Mouse (Mus musculus) gastrocnemius, postnatal 25 days (tissue): ENCODE measurements around the gene Rfxank. TPM values are rescaled to one million over a fixed set of nuclear protein-coding genes. Genes with fewer than 3 reads are reported as not detected.

Experiments
- DNase-seq: peaks from one replicate; pipeline ENCODE4 v3.0.0; 2022
- total RNA-seq, 2 experiments: library from RNA; stranded (reverse); gene quantifications; 1 replicate in 1 of 2; 2 replicates in 1 of 2; pipeline ENCODE4 v1.2.3; 2021

Rfxank gene
- total RNA-seq, 2 experiments from 2014 or later = 7.3 to 7.7 TPM

- no peak for DNase-seq
Measured at GRCm38 (mm10) chr8:70150158-70150557, 11.2 kb upstream of the Rfxank start.

GRCm38 (mm10) chr8:70147678-70148607, 9.0 kb upstream of the Rfxank start:
- DNase-seq = no peak

- no peak for DNase-seq
Measured at GRCm38 (mm10) chr8:70139981-70140380, 1.0 kb upstream of the Rfxank start.

GRCm38 (mm10) chr8:70137890-70138289, 1.1 kb downstream of the Rfxank start:
- no peak for DNase-seq

GRCm38 (mm10) chr8:70136591-70136990, 2.4 kb downstream of the Rfxank start:
- no peak for DNase-seq

- no peak for DNase-seq
Measured at GRCm38 (mm10) chr8:70134931-70135330, 4.0 kb downstream of the Rfxank start.

- DNase-seq = no peak
Measured at GRCm38 (mm10) chr8:70134086-70134485, 4.9 kb downstream of the Rfxank start.

- peak; percentile 76 for DNase-seq
Measured at GRCm38 (mm10) chr8:70131166-70131883, 7.6 kb downstream of the Rfxank start, which contains the start of gene Nr2c2ap. TSS of gene Nr2c2ap (plus strand) at chr8:70131333.

- no peak for DNase-seq
Measured at GRCm38 (mm10) chr8:70130066-70130465, 8.9 kb downstream of the Rfxank start.

GRCm38 (mm10) chr8:70129309-70129952, 9.5 kb downstream of the Rfxank start:
- peak; percentile 23 for DNase-seq

- DNase-seq = peak; percentile 67
Measured at GRCm38 (mm10) chr8:70128435-70128834, 10.5 kb downstream of the Rfxank start.

GRCm38 (mm10) chr8:70124992-70125391, 14.0 kb downstream of the Rfxank start:
- no peak for DNase-seq

GRCm38 (mm10) chr8:70122863-70123262, 16.1 kb downstream of the Rfxank start:
- DNase-seq = no peak

GRCm38 (mm10) chr8:70120667-70121066, 18.3 kb downstream of the Rfxank start, which contains the start of gene Ncan:
TSS of gene Ncan (minus strand) at chr8:70120873.
- no peak for DNase-seq

GRCm38 (mm10) chr8:70118726-70119700, 19.9 kb downstream of the Rfxank start:
- DNase-seq = no peak

- DNase-seq = no peak
Measured at GRCm38 (mm10) chr8:70117611-70118010, 21.3 kb downstream of the Rfxank start.

- DNase-seq = no peak
Measured at GRCm38 (mm10) chr8:70114892-70115291, 24.1 kb downstream of the Rfxank start.

- DNase-seq = no peak
Measured at GRCm38 (mm10) chr8:70114488-70114887, 24.5 kb downstream of the Rfxank start.

GRCm38 (mm10) chr8:70112401-70113016, 26.4 kb downstream of the Rfxank start:
- no peak for DNase-seq

GRCm38 (mm10) chr8:70111192-70111795, 27.7 kb downstream of the Rfxank start:
- DNase-seq = no peak
